Mouse (Mus musculus): ENCODE measurements around the gene Olfr350. TPM values are rescaled to one million over a fixed set of nuclear protein-coding genes. Genes with fewer than 3 reads are reported as not detected.

Olfr350 gene
- polyA plus RNA-seq (2014; fragmentation: Nextera tagmentation; extraction: Ambion mirVana) = not detected in 2 replicates

- Histone ChIP-seq H3K9me3 (replicated peaks; ENCODE audit: control insufficient read depth, low read length) (peaks cover 14% of the 10 kb centered on the region; the same call in 1 of the 2 replicates), H3K4me3 (ENCODE audit: low read depth, low read length) (no peak within 1 kb of the TSS), H3K4me1 (ENCODE audit: control insufficient read depth, insufficient read depth, low read length) (no peaks in the 10 kb centered on the region), H3K4me2 (ENCODE audit: low read length) (no peak within 1 kb of the TSS), H3K36me3 (ENCODE audit: control insufficient read depth, insufficient read depth, low read length) (no peaks in the 10 kb centered on the region), H3K27ac (ENCODE audit: low read depth, low read length) (no peak within 1 kb of the TSS), H3K9ac (ENCODE audit: low read length) (no peak within 1 kb of the TSS), H3K27me3 (replicated peaks; ENCODE audit: control insufficient read depth, insufficient read depth, low read length) (no peaks in the 10 kb centered on the region)
- 80% methylated on average over 1 of the region's 1 CpGs for WGBS
- no peak for ATAC-seq
- no peak for DNase-seq (ENCODE audit: low spot score)
These were observed at the start of gene Olfr350 for GRCm38 (mm10) chr2:36846010-36846409. Gene Olfr350, plus strand, starts transcription at chr2:36846310.

GRCm38 (mm10) chr2:36816932-36817331 is 29.2 kb upstream of the Olfr350 start, which contains the start of gene Olfr3:
Gene Olfr3, minus strand, starts transcription at chr2:36817032.
- Histone ChIP-seq H3K36me3 (ENCODE audit: control insufficient read depth, insufficient read depth, low read length) (no peaks in the 10 kb centered on the region), H3K9me3 (replicated peaks; ENCODE audit: control insufficient read depth, low read length) (peaks cover 15% of the 10 kb centered on the region; the same call in 1 of the 2 replicates), H3K27ac (ENCODE audit: low read depth, low read length) (no peak within 1 kb of the TSS), H3K9ac (ENCODE audit: low read length) (no peak within 1 kb of the TSS), H3K27me3 (replicated peaks; ENCODE audit: control insufficient read depth, insufficient read depth, low read length) (no peaks in the 10 kb centered on the region), H3K4me3 (ENCODE audit: low read depth, low read length) (no peak within 1 kb of the TSS), H3K4me1 (ENCODE audit: control insufficient read depth, insufficient read depth, low read length) (no peaks in the 10 kb centered on the region), H3K4me2 (ENCODE audit: low read length) (no peak within 1 kb of the TSS)
- no peak for DNase-seq (ENCODE audit: low spot score)
- WGBS = 69% methylated on average over 1 of the region's 1 CpGs
- no peak for ATAC-seq

GRCm38 (mm10) chr2:36862560-36862959 is 16.4 kb downstream of the Olfr350 start, which contains the start of gene Olfr351:
Gene Olfr351, minus strand, starts transcription at chr2:36862660.
- H3K9me3 ChIP-seq (replicated peaks; ENCODE audit: control insufficient read depth, low read length) = peaks cover 14% of the 10 kb centered on the region
- no peak for ATAC-seq
- no peaks in the 10 kb centered on the region for H3K4me1 ChIP-seq (ENCODE audit: control insufficient read depth, insufficient read depth, low read length)
- H3K36me3 ChIP-seq (ENCODE audit: control insufficient read depth, insufficient read depth, low read length) = no peaks in the 10 kb centered on the region
- no peak within 1 kb of the TSS for H3K27ac ChIP-seq (ENCODE audit: low read depth, low read length)
- no peak within 1 kb of the TSS for H3K9ac ChIP-seq (ENCODE audit: low read length)
- no peaks in the 10 kb centered on the region for H3K27me3 ChIP-seq (replicated peaks; ENCODE audit: control insufficient read depth, insufficient read depth, low read length)
- no peak within 1 kb of the TSS for H3K4me2 ChIP-seq (ENCODE audit: low read length)
- no peak within 1 kb of the TSS for H3K4me3 ChIP-seq (ENCODE audit: low read depth, low read length)
- no peak for DNase-seq (ENCODE audit: low spot score)
- WGBS = 88% methylated on average over 1 of the region's 1 CpGs

GRCm38 (mm10) chr2:36868160-36868559 is 22.1 kb downstream of the Olfr350 start, which contains the start of gene Olfr352:
Gene Olfr352, plus strand, starts transcription at chr2:36868460.
- 81% methylated on average over 1 of the region's 1 CpGs for WGBS
- H3K4me3 ChIP-seq (ENCODE audit: low read depth, low read length) = no peak within 1 kb of the TSS
- no peak within 1 kb of the TSS for H3K27ac ChIP-seq (ENCODE audit: low read depth, low read length)
- H3K4me1 ChIP-seq (ENCODE audit: control insufficient read depth, insufficient read depth, low read length) = no peaks in the 10 kb centered on the region
- no peak within 1 kb of the TSS for H3K9ac ChIP-seq (ENCODE audit: low read length)
- no peak for DNase-seq (ENCODE audit: low spot score)
- no peak for ATAC-seq
- H3K4me2 ChIP-seq (ENCODE audit: low read length) = no peak within 1 kb of the TSS
- H3K36me3 ChIP-seq (ENCODE audit: control insufficient read depth, insufficient read depth, low read length) = no peaks in the 10 kb centered on the region
- no peaks in the 10 kb centered on the region for H3K27me3 ChIP-seq (replicated peaks; ENCODE audit: control insufficient read depth, insufficient read depth, low read length)
- peaks cover 11% of the 10 kb centered on the region; the same call in 1 of the 2 replicates for H3K9me3 ChIP-seq (replicated peaks; ENCODE audit: control insufficient read depth, low read length)

DNA sequence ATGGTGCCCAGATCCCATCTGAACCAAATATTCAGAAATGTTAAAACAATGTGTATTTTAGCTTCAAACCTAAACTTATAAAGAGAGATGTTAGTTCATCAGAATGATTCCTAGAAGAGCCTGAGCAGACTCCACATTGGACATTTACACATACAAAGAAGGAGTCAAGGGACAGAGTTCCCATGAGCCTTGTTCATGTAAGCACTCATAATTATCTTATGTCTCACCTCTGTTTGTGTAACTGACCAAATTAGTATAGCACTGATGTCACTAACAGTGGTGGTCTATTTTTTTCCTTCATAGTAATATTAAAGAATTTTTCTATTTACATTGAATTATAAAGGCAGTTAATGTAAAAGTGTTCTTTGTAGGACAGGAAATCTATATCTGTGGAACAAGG is 46.7 kb downstream of the Olfr350 start, which contains the start of gene Olfr353:
Gene Olfr353, minus strand, starts transcription at position 101 of the 400 bp plus-strand sequence.
- no peak within 1 kb of the TSS for H3K4me2 ChIP-seq (ENCODE audit: low read length)
- H3K27ac ChIP-seq (ENCODE audit: low read depth, low read length) = no peak within 1 kb of the TSS
- no peak within 1 kb of the TSS for H3K4me3 ChIP-seq (ENCODE audit: low read depth, low read length)
- no peak for ATAC-seq
- no peak within 1 kb of the TSS for H3K9ac ChIP-seq (ENCODE audit: low read length)
- H3K27me3 ChIP-seq (replicated peaks; ENCODE audit: control insufficient read depth, insufficient read depth, low read length) = no peaks in the 10 kb centered on the region
- DNase-seq (ENCODE audit: low spot score) = no peak
- H3K4me1 ChIP-seq (ENCODE audit: control insufficient read depth, insufficient read depth, low read length) = no peaks in the 10 kb centered on the region
- no peaks in the 10 kb centered on the region for H3K36me3 ChIP-seq (ENCODE audit: control insufficient read depth, insufficient read depth, low read length)
- H3K9me3 ChIP-seq (replicated peaks; ENCODE audit: control insufficient read depth, low read length) = 0 out of 2 replicates have a peak, but pooled peaks cover 10% of the 10 kb centered on the region

DNA sequence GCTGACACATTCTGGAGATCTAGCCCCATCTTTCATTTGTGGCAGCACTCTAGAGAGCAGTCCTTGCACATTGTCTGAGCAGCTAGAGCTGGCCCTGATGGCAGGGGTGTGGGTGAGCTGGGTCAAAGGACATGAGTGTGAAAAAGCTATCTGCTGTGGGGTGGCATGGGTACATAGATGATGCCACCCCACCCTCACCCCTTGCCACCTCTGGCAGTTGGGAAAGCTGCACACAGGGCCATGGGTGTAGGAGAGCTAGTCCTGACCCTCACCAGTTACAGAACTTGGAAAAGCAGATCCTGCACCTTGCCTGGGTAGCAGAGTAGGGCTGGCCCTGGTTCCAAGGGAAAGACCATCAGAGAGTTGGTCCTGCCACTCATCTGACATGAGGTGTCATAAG is 51.0 kb downstream of the Olfr350 start:
- no peaks in the 10 kb centered on the region for H3K4me1 ChIP-seq (ENCODE audit: control insufficient read depth, insufficient read depth, low read length)
- DNase-seq (ENCODE audit: low spot score) (no peak), ATAC-seq (no peak)
- H3K4me2 ChIP-seq (ENCODE audit: low read length) = no peak overlapping the region
- H3K9ac ChIP-seq (ENCODE audit: low read length) = no peak overlapping the region
- peaks cover 13% of the 10 kb centered on the region for H3K9me3 ChIP-seq (replicated peaks; ENCODE audit: control insufficient read depth, low read length)
- no peak overlapping the region for H3K27ac ChIP-seq (ENCODE audit: low read depth, low read length)
- H3K4me3 ChIP-seq (ENCODE audit: low read depth, low read length) = no peak overlapping the region
- H3K27me3 ChIP-seq (replicated peaks; ENCODE audit: control insufficient read depth, insufficient read depth, low read length) = no peaks in the 10 kb centered on the region
- H3K36me3 ChIP-seq (ENCODE audit: control insufficient read depth, insufficient read depth, low read length) = no peaks in the 10 kb centered on the region

Other genes starting within 250 kb of the Olfr350 start
- not detected in 2 replicates for gene Olfr345, start 206.3 kb upstream of the Olfr350 start, polyA plus RNA-seq (2014; fragmentation: Nextera tagmentation; extraction: Ambion mirVana)
- gene Olfr346, start 160.5 kb upstream of the Olfr350 start, polyA plus RNA-seq (2014; fragmentation: Nextera tagmentation; extraction: Ambion mirVana) = not detected in 2 replicates
- gene Olfr347, start 114.4 kb upstream of the Olfr350 start, polyA plus RNA-seq (2014; fragmentation: Nextera tagmentation; extraction: Ambion mirVana) = not detected in 2 replicates
- gene Olfr348, start 62.0 kb upstream of the Olfr350 start, polyA plus RNA-seq (2014; fragmentation: Nextera tagmentation; extraction: Ambion mirVana) = not detected in 2 replicates
- gene Olfr50, start 55.8 kb upstream of the Olfr350 start, polyA plus RNA-seq (2014; fragmentation: Nextera tagmentation; extraction: Ambion mirVana) = not detected in 2 replicates
- gene Olfr3, start 29.3 kb upstream of the Olfr350 start, polyA plus RNA-seq (2014; fragmentation: Nextera tagmentation; extraction: Ambion mirVana) = not detected in 2 replicates
- not detected in 2 replicates for gene Olfr351, start 16.4 kb downstream of the Olfr350 start, polyA plus RNA-seq (2014; fragmentation: Nextera tagmentation; extraction: Ambion mirVana)
- not detected in 2 replicates for gene Olfr352, start 22.1 kb downstream of the Olfr350 start, polyA plus RNA-seq (2014; fragmentation: Nextera tagmentation; extraction: Ambion mirVana)
- gene Olfr353, start 46.6 kb downstream of the Olfr350 start, polyA plus RNA-seq (2014; fragmentation: Nextera tagmentation; extraction: Ambion mirVana) = not detected in 2 replicates
- not detected in 2 replicates for gene Olfr354, start 59.4 kb downstream of the Olfr350 start, polyA plus RNA-seq (2014; fragmentation: Nextera tagmentation; extraction: Ambion mirVana)
- not detected in 2 replicates for gene Olfr355, start 82.6 kb downstream of the Olfr350 start, polyA plus RNA-seq (2014; fragmentation: Nextera tagmentation; extraction: Ambion mirVana)
- not detected in 2 replicates for gene Olfr356, start 90.8 kb downstream of the Olfr350 start, polyA plus RNA-seq (2014; fragmentation: Nextera tagmentation; extraction: Ambion mirVana)
- gene Olfr357, start 147.5 kb downstream of the Olfr350 start, polyA plus RNA-seq (2014; fragmentation: Nextera tagmentation; extraction: Ambion mirVana) = not detected in 2 replicates
- gene Olfr358, start 163.0 kb downstream of the Olfr350 start, polyA plus RNA-seq (2014; fragmentation: Nextera tagmentation; extraction: Ambion mirVana) = not detected in 2 replicates
- gene Olfr360, start 219.4 kb downstream of the Olfr350 start, polyA plus RNA-seq (2014; fragmentation: Nextera tagmentation; extraction: Ambion mirVana) = not detected in 2 replicates
- not detected in 2 replicates for gene Olfr361, start 243.0 kb downstream of the Olfr350 start, polyA plus RNA-seq (2014; fragmentation: Nextera tagmentation; extraction: Ambion mirVana)

All from forebrain, embryonic 14.5 days (tissue).